Mouse (Mus musculus) intestine, postnatal 0 days (tissue): ENCODE data around the gene Proser3. TPM values are rescaled to one million over a fixed set of nuclear protein-coding genes. Genes with fewer than 3 reads are reported as not detected.

Experiments used
- ATAC-seq: fragments of 200-750 bp; cut with Nextera tagmentation; 2 replicates; pipeline ENCODE4 v1.8.0; 2017; ENCODE audit warnings: mild to moderate bottlenecking, moderate TSS enrichment, moderate library complexity
- H3K27ac ChIP-seq: fragments of 300-500 bp; sonication (generic); 2 replicates; pipeline ENCODE4 v1.5.1; 2014; ENCODE audit warnings: mild to moderate bottlenecking, low read depth, low read length, moderate library complexity
- H3K27me3 ChIP-seq: fragments of 300-500 bp; sonication (generic); replicated peaks from 2 replicates; pipeline ENCODE4 v1.6.1; 2014; ENCODE audit warnings: low read length, mixed read lengths; ENCODE audit not compliant: control insufficient read depth, insufficient read depth
- H3K36me3 ChIP-seq: fragments of 300-500 bp; sonication (generic); 2 replicates; pipeline ENCODE4 v1.6.1; 2014; ENCODE audit warnings: mild to moderate bottlenecking, moderate library complexity; ENCODE audit not compliant: control insufficient read depth, insufficient read depth
- H3K4me1 ChIP-seq: fragments of 300-500 bp; sonication (generic); replicated peaks from 2 replicates; pipeline ENCODE4 v1.6.1; 2014; ENCODE audit warnings: antibody characterized with exemption, low read length, mixed read lengths; ENCODE audit not compliant: control insufficient read depth, insufficient read depth
- H3K4me2 ChIP-seq: fragments of 300-500 bp; sonication (generic); replicated peaks from 2 replicates; pipeline ENCODE4 v1.6.1; 2014; ENCODE audit warnings: low read depth, mild to moderate bottlenecking, moderate library complexity
- H3K4me3 ChIP-seq: fragments of 300-500 bp; sonication (generic); 2 replicates; pipeline ENCODE4 v1.5.1; 2014; ENCODE audit warnings: low read depth, low read length
- H3K9ac ChIP-seq: fragments of 300-500 bp; sonication (generic); 2 replicates; pipeline ENCODE4 v1.6.1; 2014; ENCODE audit warnings: mild to moderate bottlenecking, low read depth, low read length
- H3K9me3 ChIP-seq: fragments of 300-500 bp; sonication (generic); 2 replicates; pipeline ENCODE4 v1.6.1; 2016; ENCODE audit warnings: mixed run types; ENCODE audit not compliant: control insufficient read depth
- CTCF ChIP-seq: sonication (generic); IDR thresholded peaks from 2 replicates; pipeline ENCODE4 v1.5.1; 2016; ENCODE audit warnings: low read depth, mild to moderate bottlenecking, control low read depth, antibody characterized with exemption, moderate library complexity
- WGBS: fragments of 180-500 bp; shearing (Covaris S2); extraction: QIAGEN DNeasy Blood & Tissue Kit; methylation state at CpG from one replicate; pipeline ENCODE4 v1.1.7; 2014; 5-methylcytosine and 5-hydroxymethylcytosine counted together
- polyA plus RNA-seq: library from polyadenylated mRNA; unstranded; fragments of >200 nt; fragmentation: Nextera tagmentation; extraction: Ambion mirVana; gene quantifications from 2 replicates; pipeline ENCODE4 v1.2.1, GENCODE M21; 2015

The Proser3 gene
- polyA plus RNA-seq, 1 experiment from 2014 or later: 2.0 TPM

DNA sequence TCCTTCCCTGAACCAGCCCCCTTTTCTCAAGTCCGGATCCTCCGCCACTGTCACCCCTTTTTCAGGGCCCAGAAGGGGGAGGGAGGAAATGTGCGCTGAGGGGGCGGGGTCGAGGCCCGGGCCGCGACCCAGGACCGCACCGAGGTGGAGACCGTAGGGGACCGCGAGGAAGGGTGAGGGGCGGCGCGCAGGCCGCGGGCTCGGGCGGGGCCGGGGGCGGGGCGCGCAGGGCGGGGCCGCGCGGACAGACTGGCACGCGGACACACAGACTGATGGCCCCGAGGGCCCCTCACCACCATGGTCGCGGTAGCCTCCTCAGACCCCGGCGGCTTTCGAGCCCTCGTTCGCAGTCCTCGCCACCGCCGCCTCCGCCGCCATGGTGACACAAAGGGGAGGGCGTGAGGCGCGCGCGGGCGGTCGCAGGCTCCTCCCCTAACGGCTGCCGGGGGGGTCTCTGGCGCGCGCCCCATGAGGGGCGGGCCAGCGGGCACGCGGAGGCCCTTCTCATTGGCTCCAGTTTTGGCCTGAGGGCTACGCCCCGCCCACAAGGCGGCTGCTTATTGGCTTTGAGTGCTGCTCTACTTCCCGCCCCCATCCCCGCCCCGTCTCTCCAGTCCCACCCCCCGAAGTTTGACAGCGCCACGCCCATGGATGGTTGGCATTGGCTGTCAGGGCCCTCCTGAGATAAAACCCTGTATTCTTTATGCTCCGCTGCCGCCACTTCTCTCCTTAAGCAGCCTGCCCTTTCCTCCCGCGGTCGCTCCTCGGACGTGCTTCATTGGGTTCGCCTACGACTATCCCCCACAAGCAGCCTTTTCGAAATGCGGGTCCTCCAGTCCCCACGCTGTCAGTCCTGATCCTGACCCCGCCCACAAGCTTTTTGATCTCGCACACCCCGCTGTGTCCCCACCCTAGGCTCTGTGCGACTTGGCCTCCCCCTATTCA lies 17.2 kb downstream of the Proser3 start, which contains the start of gene Arhgap33:
Gene Arhgap33, minus strand, starts transcription at position 428 of the 945 bp plus-strand sequence.
- Histone ChIP-seq H3K27me3 (no peaks in the 10 kb centered on the region), H3K4me3 (peak within 1 kb of the TSS; percentile 75), H3K4me2 (peak within 1 kb of the TSS; percentile 97), H3K4me1 (peaks cover 3% of the 10 kb centered on the region; the same call in 1 of the 2 replicates), H3K9ac (peak within 1 kb of the TSS; percentile 37; the same call in 1 of the 2 replicates), H3K9me3 (no peaks in the 10 kb centered on the region), H3K36me3 (peaks cover 7% of the 10 kb centered on the region; the same call in 1 of the 2 replicates), H3K27ac (no peak within 1 kb of the TSS)
- WGBS: under 1% methylated on average over 60 of the region's 84 CpGs
- TF ChIP-seq CTCF: no peak
- ATAC-seq: peak; percentile 92

DNA sequence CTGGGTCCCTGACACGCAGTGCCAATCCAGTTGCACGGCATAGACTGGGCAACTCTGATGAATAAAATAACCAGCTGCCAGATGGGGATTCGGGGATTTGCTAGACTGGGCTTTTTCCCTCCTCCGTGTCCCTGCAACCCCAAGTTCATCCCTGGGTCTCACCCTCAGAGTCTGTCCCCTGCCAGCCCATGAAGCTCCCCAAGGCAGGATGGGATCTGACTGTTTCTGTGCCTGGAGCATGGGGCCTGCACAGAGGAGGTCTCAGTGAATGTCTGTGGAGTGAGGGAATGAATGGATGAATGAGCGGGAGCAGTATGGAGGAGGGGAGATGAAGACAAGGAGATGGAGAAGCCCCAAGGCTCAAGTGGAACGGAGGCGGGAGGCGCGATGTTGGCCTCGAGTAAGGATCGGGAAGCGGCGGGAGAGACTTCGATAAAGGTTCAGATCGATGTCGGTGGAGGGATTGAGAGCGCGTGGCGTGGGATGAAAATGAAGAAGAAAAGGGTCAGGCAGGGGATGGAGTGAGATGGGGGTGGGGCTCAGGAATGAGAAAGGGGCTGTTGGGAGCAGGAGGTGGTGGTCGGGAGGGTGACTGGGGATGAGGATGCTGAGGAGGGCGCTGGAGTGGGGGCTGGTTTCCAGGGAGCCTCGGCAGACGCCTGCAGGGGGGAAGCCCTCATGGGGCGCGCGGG lies 18.0 kb downstream of the Proser3 start:
- peaks cover 14% of the 10 kb centered on the region for H3K36me3 ChIP-seq
- no peak; the same call in 1 of the 2 replicates for ATAC-seq
- no peaks in the 10 kb centered on the region for H3K27me3 ChIP-seq
- WGBS: 19% methylated on average over 23 of the region's 26 CpGs
- peak overlapping the region; percentile 75 for H3K4me3 ChIP-seq
- H3K9ac ChIP-seq: peak overlapping the region; percentile 37; the same call in 1 of the 2 replicates
- TF ChIP-seq CTCF: no peak
- no peak overlapping the region for H3K27ac ChIP-seq
- H3K4me2 ChIP-seq: peak overlapping the region; percentile 97
- H3K9me3 ChIP-seq: no peaks in the 10 kb centered on the region
- H3K4me1 ChIP-seq: peaks cover 3% of the 10 kb centered on the region; the same call in 1 of the 2 replicates

DNA sequence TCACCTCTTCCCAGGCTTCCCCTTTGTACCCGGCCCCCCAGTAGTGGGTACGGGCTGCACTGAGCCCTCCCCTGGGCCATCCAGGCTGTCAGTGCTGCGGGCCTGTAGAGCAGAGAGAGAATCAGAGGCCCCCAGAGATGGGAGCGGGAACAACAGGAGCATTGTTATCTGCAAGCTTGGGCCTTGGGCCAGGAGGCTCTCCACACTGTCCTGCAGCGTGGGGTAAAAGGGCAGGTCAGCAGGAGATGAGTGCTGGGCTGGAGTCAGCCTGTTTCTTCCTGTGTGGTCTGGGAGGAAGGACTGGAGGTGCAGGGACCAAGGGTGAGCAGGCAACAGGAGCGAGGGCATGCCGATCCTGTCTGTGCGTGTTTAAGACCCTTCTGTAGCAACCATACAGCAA lies 19.2 kb downstream of the Proser3 start:
- WGBS: 48% methylated on average over 8 of the region's 8 CpGs
- no peak for TF ChIP-seq CTCF
- no peak for ATAC-seq

DNA sequence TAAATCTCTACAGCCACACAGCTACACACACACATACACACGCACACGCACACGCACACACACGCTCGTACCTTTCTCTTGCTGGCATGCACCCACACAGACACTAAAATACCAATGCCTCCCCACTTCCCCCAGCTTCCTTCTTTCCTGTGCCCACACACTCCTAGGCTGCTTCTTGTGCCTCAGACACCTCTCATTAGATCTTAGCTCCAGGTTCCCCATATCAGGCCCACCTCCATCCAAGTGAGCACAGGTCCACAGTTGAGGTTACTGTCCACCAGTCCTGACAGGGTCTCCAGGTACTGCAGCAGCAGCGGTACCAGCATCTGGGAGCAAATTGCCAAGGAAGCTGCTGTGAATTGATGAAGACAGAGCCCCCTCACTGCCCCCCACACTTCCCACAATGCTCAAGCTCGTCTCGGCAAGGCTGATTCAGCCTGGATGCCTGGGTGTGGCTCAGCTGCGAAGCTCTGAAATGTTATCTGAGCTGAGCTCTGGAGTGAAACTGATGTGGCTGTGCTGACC lies 20.7 kb downstream of the Proser3 start:
- Histone ChIP-seq H3K9ac (no peak overlapping the region), H3K27me3 (no peaks in the 10 kb centered on the region), H3K9me3 (no peaks in the 10 kb centered on the region), H3K4me2 (no peak overlapping the region), H3K36me3 (peaks cover 25% of the 10 kb centered on the region), H3K4me3 (no peak overlapping the region), H3K4me1 (peaks cover 3% of the 10 kb centered on the region; the same call in 1 of the 2 replicates), H3K27ac (0 out of 2 replicates have a peak overlapping the region, but pooled peaks have one; percentile 1)
- TF ChIP-seq CTCF: no peak
- 77% methylated on average over 9 of the region's 9 CpGs for WGBS
- ATAC-seq: no peak

More for the DNA sequence above, 19.2 kb downstream of the Proser3 start:
- Histone ChIP-seq H3K4me1 (peaks cover 3% of the 10 kb centered on the region; the same call in 1 of the 2 replicates), H3K9ac (no peak overlapping the region), H3K36me3 (peaks cover 25% of the 10 kb centered on the region), H3K9me3 (no peaks in the 10 kb centered on the region), H3K4me2 (no peak overlapping the region), H3K4me3 (no peak overlapping the region), H3K27me3 (no peaks in the 10 kb centered on the region), H3K27ac (no peak overlapping the region)

DNA sequence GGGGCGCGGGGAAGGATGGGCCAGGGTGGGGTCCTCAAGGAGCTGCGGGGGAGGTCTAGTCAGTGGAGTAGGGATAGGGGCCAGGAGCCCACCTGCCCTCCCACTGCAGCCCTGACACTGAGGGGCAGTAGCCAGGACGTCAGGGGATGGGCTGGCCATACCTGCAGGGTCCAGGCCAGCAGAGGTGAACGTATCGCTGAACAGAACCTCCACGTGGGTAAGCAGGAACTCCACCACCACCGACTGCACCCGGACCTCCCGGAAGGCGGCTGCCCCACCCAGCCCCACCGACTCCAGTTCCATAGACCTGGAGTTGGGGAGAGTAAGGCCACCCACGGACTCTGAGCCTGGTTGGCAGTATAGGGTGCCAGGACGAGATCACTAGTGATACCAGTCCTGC lies 25.1 kb downstream of the Proser3 start:
- H3K27me3 ChIP-seq: no peaks in the 10 kb centered on the region
- no peak overlapping the region for H3K9ac ChIP-seq
- H3K27ac ChIP-seq: no peak overlapping the region
- no peak overlapping the region for H3K4me2 ChIP-seq
- no peak for TF ChIP-seq CTCF
- no peaks in the 10 kb centered on the region for H3K9me3 ChIP-seq
- no peak for ATAC-seq
- 84% methylated on average over 14 of the region's 14 CpGs for WGBS
- no peaks in the 10 kb centered on the region for H3K4me1 ChIP-seq
- peaks cover 41% of the 10 kb centered on the region for H3K36me3 ChIP-seq
- no peak overlapping the region for H3K4me3 ChIP-seq
